Mouse (Mus musculus) macrophage (primary cell): Measurements from ENCODE around the gene Atat1. TPM values are rescaled to one million over a fixed set of nuclear protein-coding genes. Genes with fewer than 3 reads are reported as not detected.
A peak's percentile ranks its signal among the peaks of the same experiment; 100 is the strongest.
"Not testable (repeated sequence)": the region's sequence is repeated elsewhere in the genome, so short reads cannot be mapped to it uniquely, and the experiment has no call there.

Source experiments
- H3K27ac ChIP-seq: fragments of 350-480 bp; formaldehyde crosslinking; 2 replicates; pipeline ENCODE4 v1.9.0; 2021
- H3K36me3 ChIP-seq: fragments of 350-480 bp; formaldehyde crosslinking; 2 replicates; pipeline ENCODE4 v1.9.0; 2021; ENCODE audit errors: inconsistent target
- H3K4me3 ChIP-seq: fragments of 350-480 bp; formaldehyde crosslinking; 2 replicates; pipeline ENCODE4 v1.9.0; 2021; ENCODE audit errors: inconsistent target
- H3K79me2 ChIP-seq: fragments of 350-480 bp; formaldehyde crosslinking; 2 replicates; pipeline ENCODE4 v1.9.0; 2021; ENCODE audit errors: inconsistent target
- WGBS: methylation state at CpG from one replicate; pipeline ENCODE4 v1.1.7; 2026; ENCODE audit warnings: inconsistent platforms; ENCODE audit not compliant: missing documents; 5-methylcytosine and 5-hydroxymethylcytosine counted together
- polyA plus RNA-seq: library from polyadenylated mRNA; stranded (reverse); fragments of 250-400 nt; gene quantifications from 3 replicates; pipeline ENCODE4 v1.2.4, GENCODE M21; 2018; ENCODE audit warnings: inconsistent platforms
- total RNA-seq, 78 experiments: library from RNA; depleted of rRNA; stranded (reverse); fragments of 250-400 nt; gene quantifications; 1 replicate in 9 of 78; 2 replicates in 24 of 78; 3 replicates in 43 of 78; 4 replicates in 2 of 78; pipeline ENCODE4 v1.2.4; 2018; ENCODE audit warnings: inconsistent platforms in 56 of 78

The Atat1 gene
- 100 to 1,000 TPM in 1 of 26 experiments, 10 to 100 TPM in 25; 45.7 to 106 (median 64.5) TPM for total RNA-seq (2018; cell fraction: chromatin; rRNA removed)
- total RNA-seq (2018; cell fraction: cytosol; rRNA removed): 10 to 100 TPM in 1 of 26 experiments, 1 to 10 TPM in 25; 3.7 to 10.7 (median 5.3) TPM
- total RNA-seq (2018; cell fraction: nucleus; rRNA removed): 10 to 100 TPM; 13.1 to 86.8 (median 33.4) TPM
- polyA plus RNA-seq: 3.8 to 11.5 TPM (median 6.7 TPM) in 3 replicates

GRCm38 (mm10) chr17:35909919-35910369 is at the start of gene Atat1:
Atat1 (minus strand) TSS chr17:35910075.
- Histone ChIP-seq H3K27ac (peak within 1 kb of the TSS; percentile 41), H3K79me2 (peaks cover 41% of the 10 kb centered on the region), H3K36me3 (peaks cover 14% of the 10 kb centered on the region), H3K4me3 (peak within 1 kb of the TSS; percentile 43)
- 0% methylated on average over 13 of the region's 25 CpGs for WGBS

- Histone ChIP-seq H3K27ac (no peak overlapping the region), H3K4me3 (no peak overlapping the region), H3K79me2 (no peaks in the 10 kb centered on the region), H3K36me3 (peaks cover 75% of the 10 kb centered on the region)
- 94% methylated on average over 15 of the region's 15 CpGs for WGBS
These were observed 48.8 kb upstream of the Atat1 start for GRCm38 (mm10) chr17:35958533-35959223.

GRCm38 (mm10) chr17:35954665-35955064 is 44.8 kb upstream of the Atat1 start:
- 83% methylated on average over 8 of the region's 8 CpGs for WGBS
- Histone ChIP-seq H3K79me2 (no peaks in the 10 kb centered on the region), H3K27ac (no peak overlapping the region), H3K36me3 (peaks cover 38% of the 10 kb centered on the region), H3K4me3 (no peak overlapping the region)

GRCm38 (mm10) chr17:35952559-35952958 is 42.7 kb upstream of the Atat1 start:
- no CpG with 5 or more reads among the region's 3 CpGs for WGBS
- peaks cover 17% of the 10 kb centered on the region for H3K36me3 ChIP-seq
- not testable (repeated sequence) for H3K4me3 ChIP-seq

GRCm38 (mm10) chr17:35950946-35951345 is 41.1 kb upstream of the Atat1 start:
- not testable (repeated sequence) for H3K4me3 ChIP-seq, H3K27ac ChIP-seq, H3K79me2 ChIP-seq, H3K36me3 ChIP-seq

More at GRCm38 (mm10) chr17:35952559-35952958, 42.7 kb upstream of the Atat1 start:
- not testable (repeated sequence) for H3K27ac ChIP-seq, H3K79me2 ChIP-seq

GRCm38 (mm10) chr17:35939941-35940340 is 30.1 kb upstream of the Atat1 start:
- no peaks in the 10 kb centered on the region for H3K79me2 ChIP-seq
- H3K27ac ChIP-seq: no peak overlapping the region
- WGBS: 91% methylated on average over 1 of the region's 1 CpGs
- no peaks in the 10 kb centered on the region for H3K36me3 ChIP-seq
- H3K4me3 ChIP-seq: no peak overlapping the region

- 94% methylated on average over 2 of the region's 2 CpGs for WGBS
- H3K27ac ChIP-seq: no peak overlapping the region
- H3K4me3 ChIP-seq: no peak overlapping the region
- no peaks in the 10 kb centered on the region for H3K36me3 ChIP-seq
- no peaks in the 10 kb centered on the region for H3K79me2 ChIP-seq
These were observed 29.2 kb upstream of the Atat1 start for GRCm38 (mm10) chr17:35939108-35939507.

GRCm38 (mm10) chr17:35937700-35938348 is 27.9 kb upstream of the Atat1 start:
- Histone ChIP-seq H3K79me2 (no peaks in the 10 kb centered on the region), H3K27ac (no peak overlapping the region), H3K36me3 (no peaks in the 10 kb centered on the region), H3K4me3 (no peak overlapping the region)
- WGBS: 39% methylated on average over 1 of the region's 2 CpGs

GRCm38 (mm10) chr17:35935763-35936162 is 25.9 kb upstream of the Atat1 start:
- not testable (repeated sequence) for H3K4me3 ChIP-seq, H3K79me2 ChIP-seq, H3K36me3 ChIP-seq, H3K27ac ChIP-seq
- 86% methylated on average over 14 of the region's 14 CpGs for WGBS

- Histone ChIP-seq H3K27ac (no peak overlapping the region), H3K79me2 (no peaks in the 10 kb centered on the region), H3K4me3 (no peak overlapping the region), H3K36me3 (peaks cover 32% of the 10 kb centered on the region)
- 92% methylated on average over 4 of the region's 4 CpGs for WGBS
These were observed 22.7 kb upstream of the Atat1 start for GRCm38 (mm10) chr17:35932608-35933007.

GRCm38 (mm10) chr17:35930627-35931026 is 20.8 kb upstream of the Atat1 start:
- H3K27ac ChIP-seq: no peak overlapping the region
- H3K79me2 ChIP-seq: no peaks in the 10 kb centered on the region
- H3K36me3 ChIP-seq: peaks cover 45% of the 10 kb centered on the region
- WGBS: 94% methylated on average over 7 of the region's 12 CpGs
- no peak overlapping the region for H3K4me3 ChIP-seq

- peaks cover 56% of the 10 kb centered on the region for H3K36me3 ChIP-seq
- H3K27ac ChIP-seq: no peak overlapping the region
- no peak overlapping the region for H3K4me3 ChIP-seq
- no peaks in the 10 kb centered on the region for H3K79me2 ChIP-seq
- WGBS: 100% methylated on average over 1 of the region's 2 CpGs
These were observed 19.7 kb upstream of the Atat1 start for GRCm38 (mm10) chr17:35929534-35929933.

- no peaks in the 10 kb centered on the region; the same call in 1 of the 2 replicates for H3K79me2 ChIP-seq
- no peak overlapping the region for H3K4me3 ChIP-seq
- H3K27ac ChIP-seq: no peak overlapping the region
- H3K36me3 ChIP-seq: peaks cover 75% of the 10 kb centered on the region
- 100% methylated on average over 1 of the region's 1 CpGs for WGBS
These were observed 17.6 kb upstream of the Atat1 start for GRCm38 (mm10) chr17:35927471-35927870.

- H3K36me3 ChIP-seq: peaks cover 49% of the 10 kb centered on the region
- H3K79me2 ChIP-seq: peaks cover 20% of the 10 kb centered on the region
- no peak overlapping the region for H3K27ac ChIP-seq
- no peak overlapping the region for H3K4me3 ChIP-seq
- 92% methylated on average over 4 of the region's 4 CpGs for WGBS
These were observed 13.4 kb upstream of the Atat1 start for GRCm38 (mm10) chr17:35923281-35923680.

GRCm38 (mm10) chr17:35922566-35922965 is 12.7 kb upstream of the Atat1 start:
- no peak overlapping the region for H3K27ac ChIP-seq
- peaks cover 27% of the 10 kb centered on the region for H3K79me2 ChIP-seq
- 75% methylated on average over 3 of the region's 3 CpGs for WGBS
- no peak overlapping the region for H3K4me3 ChIP-seq
- H3K36me3 ChIP-seq: peaks cover 42% of the 10 kb centered on the region
